In genomic region chr4:132130645-132131044, GRCm38 (mm10) we compare ENCODE assay signal across 34 mouse cellular contexts. TPM values are rescaled to one million over a fixed set of nuclear protein-coding genes. Genes with fewer than 3 reads are reported as not detected.
A peak's percentile ranks its signal among the peaks of the same experiment; 100 is the strongest.
DNase-seq lines count a peak whose midpoint lies in the region; ATAC-seq and TF ChIP-seq lines count a peak whose summit lies in the region.
"Had no signal": no experiment of that assay in that cellular context is flagged by ENCODE, and none has a peak within 500 bp of the region (broad histone marks: within the 10 kb centered on the region; RNA-seq: fewer than 3 reads in every experiment).

No protein-coding gene starts in this region.

- H3K79me2 ChIP-seq in MEL (ENCODE audit: control insufficient read depth, insufficient read depth, low read length, poor library complexity): no peaks in the 10 kb centered on the region

- no peak for TF ChIP-seq EP300 in liver, postnatal 0 days (IDR thresholded peaks at IDR 0.05; ENCODE audit: low read depth)
- no peak for TF ChIP-seq EP300 in MEL (IDR thresholded peaks at IDR 0.05; ENCODE audit: low read depth in 1 of 2, low read length in 2 of 2)

- no peak overlapping the region for H3K9ac ChIP-seq in forebrain, embryonic 11.5 days (ENCODE audit: low read length)
- H3K9ac ChIP-seq in liver, postnatal 0 days (replicated peaks): no peak overlapping the region
- H3K9ac ChIP-seq in MEL (ENCODE audit: control insufficient read depth, low read depth, low read length, poor library complexity, severe bottlenecking): no peak overlapping the region
- H3K9ac ChIP-seq: embryonic facial prominence, embryonic 15.5 days; heart, embryonic 13.5 days; hindbrain, embryonic 14.5 days; midbrain, embryonic 13.5 days; neural tube, embryonic 13.5 days; stomach, embryonic 15.5 days had no signal

- peaks cover 20% of the 10 kb centered on the region for H3K4me1 ChIP-seq in forebrain, embryonic 10.5 days
- peaks cover 8% of the 10 kb centered on the region; the same call in 1 of the 2 replicates for H3K4me1 ChIP-seq in forebrain, embryonic 11.5 days (replicated peaks; ENCODE audit: control insufficient read depth, insufficient read depth, low read length)
- no peaks in the 10 kb centered on the region for H3K4me1 ChIP-seq in liver, postnatal 0 days (ENCODE audit: insufficient read depth)
- peaks cover 7 to 9% of the 10 kb centered on the region in 2 experiments; a peak in 3 of 4 replicates for H3K4me1 ChIP-seq in MEL (ENCODE audit: control insufficient read depth in 1 of 2, insufficient read depth in 2 of 2, low read length in 2 of 2)
- H3K4me1 ChIP-seq: stomach, embryonic 15.5 days had no signal

- H3K27ac ChIP-seq in forebrain, embryonic 10.5 days: peak overlapping the region; percentile 21; the same call in 1 of the 2 replicates
- no peak overlapping the region for H3K27ac ChIP-seq in forebrain, embryonic 11.5 days (ENCODE audit: low read depth, low read length)
- no peak overlapping the region for H3K27ac ChIP-seq in liver, postnatal 0 days (ENCODE audit: low read depth)
- H3K27ac ChIP-seq in MEL (ENCODE audit: control insufficient read depth, low read depth, low read length): no peak overlapping the region
- H3K27ac ChIP-seq: embryonic facial prominence, embryonic 10.5 days; embryonic facial prominence, embryonic 15.5 days; heart, adult 2 months; hindbrain, embryonic 14.5 days; macrophage; midbrain, embryonic 13.5 days; neural tube, embryonic 13.5 days; stomach, embryonic 15.5 days had no signal

- TF ChIP-seq CTCF in liver, postnatal 0 days (IDR thresholded peaks at IDR 0.05; ENCODE audit: low read depth): no peak
- TF ChIP-seq CTCF in MEL (IDR thresholded peaks at IDR 0.05 in 2 of 3, conservative IDR thresholded peaks at IDR 0.05 in 1 of 3; ENCODE audit: control insufficient read depth in 1 of 3, insufficient read depth in 1 of 3, low read depth in 2 of 3, low read length in 3 of 3, poor library complexity in 1 of 3, severe bottlenecking in 1 of 3): no peak

- H3K4me3 ChIP-seq in forebrain, embryonic 10.5 days: no peak overlapping the region
- no peak overlapping the region for H3K4me3 ChIP-seq in forebrain, embryonic 11.5 days (ENCODE audit: low read depth, low read length)
- H3K4me3 ChIP-seq in liver, postnatal 0 days (ENCODE audit: low read depth, low read length): no peak overlapping the region
- H3K4me3 ChIP-seq in MEL (ENCODE audit: control insufficient read depth in 1 of 2, insufficient read depth in 1 of 2, low read depth in 2 of 2, low read length in 2 of 2): no peak overlapping the region
- H3K4me3 ChIP-seq: embryonic facial prominence, embryonic 10.5 days; embryonic facial prominence, embryonic 15.5 days; heart, adult 2 months; heart, embryonic 13.5 days; midbrain, embryonic 13.5 days; neural tube, embryonic 13.5 days; stomach, embryonic 15.5 days had no signal

- no peak for DNase-seq in forebrain, embryonic 10.5 days (ENCODE audit: extremely low spot score, low spot score)
- DNase-seq in forebrain, embryonic 11.5 days (ENCODE audit: low spot score): no peak
- DNase-seq in liver, postnatal 0 days: peak; percentile 28
- no peak for DNase-seq in liver
- no peak for DNase-seq in MEL (ENCODE audit: low read depth, low spot score)
- DNase-seq in lung, postnatal 4 days: no peak
- DNase-seq: adrenal gland, adult 8-10 months; cerebellum, adult 8-10 months; cerebellum, postnatal 25 days; heart, adult 2 months; heart, postnatal 10 days; kidney, adult 11 months; kidney, postnatal 14 days; layer of hippocampus, adult 9-11 months; lung, adult 18-20 months; right cerebral cortex, postnatal 25 days; thymus, adult 18-20 months; thymus, postnatal 25 days had no signal

- ATAC-seq in forebrain, embryonic 11.5 days (replicated peaks; ENCODE audit: low FRiP score): no peak
- no peak for ATAC-seq in liver, postnatal 0 days
- ATAC-seq in inflammation-experienced regulatory T-cells, adult 6 months: no peak
- ATAC-seq: lung, postnatal 0 days; midbrain, embryonic 13.5 days had no signal

- WGBS in forebrain, embryonic 10.5 days: 86% methylated on average over 11 of the region's 11 CpGs
- WGBS in forebrain, embryonic 11.5 days: 87% methylated on average over 11 of the region's 11 CpGs
- 65% methylated on average over 10 of the region's 11 CpGs for WGBS in liver, postnatal 0 days (ENCODE audit: insufficient replicate concordance)

- no peak overlapping the region for H3K4me2 ChIP-seq in forebrain, embryonic 11.5 days (ENCODE audit: low read depth, low read length, severe bottlenecking)
- H3K4me2 ChIP-seq in liver, postnatal 0 days (ENCODE audit: low read depth, low read length): no peak overlapping the region
- H3K4me2 ChIP-seq: embryonic facial prominence, embryonic 15.5 days; heart, embryonic 13.5 days; hindbrain, embryonic 14.5 days; midbrain, embryonic 13.5 days; neural tube, embryonic 13.5 days; stomach, embryonic 15.5 days had no signal

- no peaks in the 10 kb centered on the region for H3K36me3 ChIP-seq in forebrain, embryonic 10.5 days (replicated peaks)
- H3K36me3 ChIP-seq in forebrain, embryonic 11.5 days (ENCODE audit: control insufficient read depth, insufficient read depth, low read length): no peaks in the 10 kb centered on the region
- no peaks in the 10 kb centered on the region for H3K36me3 ChIP-seq in liver, postnatal 0 days (replicated peaks; ENCODE audit: insufficient read depth, low read length)
- peaks cover 0 to 2% of the 10 kb centered on the region in 2 experiments; a peak in 1 of 4 replicates for H3K36me3 ChIP-seq in MEL (ENCODE audit: control insufficient read depth in 1 of 2, insufficient read depth in 2 of 2, low read length in 2 of 2)
- H3K36me3 ChIP-seq: embryonic facial prominence, embryonic 10.5 days; embryonic facial prominence, embryonic 15.5 days; heart, embryonic 13.5 days; midbrain, embryonic 13.5 days; neural tube, embryonic 13.5 days; stomach, embryonic 15.5 days had no signal

- H3K9me3 ChIP-seq in forebrain, embryonic 10.5 days: no peaks in the 10 kb centered on the region
- H3K9me3 ChIP-seq in forebrain, embryonic 11.5 days (ENCODE audit: control insufficient read depth, low read length): no peaks in the 10 kb centered on the region
- H3K9me3 ChIP-seq in liver, postnatal 0 days (ENCODE audit: low read length): no peaks in the 10 kb centered on the region
- no peaks in the 10 kb centered on the region for H3K9me3 ChIP-seq in MEL (replicated peaks; ENCODE audit: insufficient read depth, low read length)
- H3K9me3 ChIP-seq: embryonic facial prominence, embryonic 10.5 days; embryonic facial prominence, embryonic 15.5 days; heart, embryonic 13.5 days; midbrain, embryonic 13.5 days; neural tube, embryonic 13.5 days; stomach, embryonic 15.5 days had no signal

- no peak for TF ChIP-seq POLR2A in MEL (IDR thresholded peaks at IDR 0.05; ENCODE audit: control insufficient read depth in 1 of 2, insufficient read depth in 1 of 2, low read depth in 1 of 2, low read length in 2 of 2, poor library complexity in 1 of 2)

- no peak for TF ChIP-seq RAD21 in MEL (IDR thresholded peaks at IDR 0.05; ENCODE audit: low read depth, low read length)

- H3K27me3 ChIP-seq in forebrain, embryonic 10.5 days (ENCODE audit: poor library complexity, severe bottlenecking): no peaks in the 10 kb centered on the region
- no peaks in the 10 kb centered on the region for H3K27me3 ChIP-seq in forebrain, embryonic 11.5 days (ENCODE audit: control insufficient read depth, insufficient read depth, low read length)
- H3K27me3 ChIP-seq in liver, postnatal 0 days (ENCODE audit: insufficient read depth, low read length): no peaks in the 10 kb centered on the region
- peaks cover 0 to 2% of the 10 kb centered on the region in 2 experiments; a peak in 2 of 4 replicates for H3K27me3 ChIP-seq in MEL (ENCODE audit: control insufficient read depth in 1 of 2, insufficient read depth in 2 of 2, low read length in 2 of 2)
- H3K27me3 ChIP-seq: embryonic facial prominence, embryonic 15.5 days; heart, embryonic 13.5 days; midbrain, embryonic 13.5 days; neural tube, embryonic 13.5 days; stomach, embryonic 15.5 days had no signal

TF ChIP-seq in MEL, 35 proteins besides CTCF, POLR2A, EP300 and RAD21 (continues in another document):
- TF ChIP-seq NRF1 (IDR thresholded peaks at IDR 0.05; ENCODE audit: insufficient read depth, low read depth, low read length, poor library complexity, severe bottlenecking) (0 out of 2 replicates have a peak, but pooled peaks have one; percentile 13), USF1 (IDR thresholded peaks at IDR 0.05; ENCODE audit: low read depth, low read length) (no peak), ETS1 (IDR thresholded peaks at IDR 0.05; ENCODE audit: low read depth, low read length) (no peak), ZKSCAN1 (IDR thresholded peaks at IDR 0.05; ENCODE audit: low read depth, low read length) (no peak)

RNA-seq across cellular contexts. Expression of gene Oprd1, which starts 13.6 kb away (rescaled TPM):
- polyA plus RNA-seq in forebrain, embryonic 10.5 days (2016; fragmentation: Nextera tagmentation; extraction: Ambion mirVana): 0.11 TPM in 1 of 2 replicates, not detected in the other
- not detected in 2 replicates for polyA plus RNA-seq in forebrain, embryonic 11.5 days (2014; fragmentation: Nextera tagmentation; extraction: Ambion mirVana)
- not detected in 2 replicates for polyA plus RNA-seq in liver, postnatal 0 days (2015; fragmentation: Nextera tagmentation; extraction: Ambion mirVana)
- total RNA-seq in MEL (2012; rRNA removed): not detected in 2 replicates
- under 1 TPM in 1 of 2 experiments, not detected in 1; 0.01 TPM for polyA plus RNA-seq in MEL (2012; ENCODE audit: insufficient read depth in 1 of 2, insufficient read length in 2 of 2, low read depth in 1 of 2, low replicate concordance in 2 of 2, missing spikeins in 1 of 2)
- polyA plus RNA-seq in inflammation-experienced regulatory T-cells, adult 6 months (2017; shearing (Covaris generic)): not detected
- total RNA-seq: hematopoietic stem cell, adult 5-6 weeks; liver, adult 2 months; megakaryocyte-erythroid progenitor cell, adult 5-6 weeks had no signal
- polyA plus RNA-seq: liver, adult 2 months; lung, postnatal 0 days had no signal

RNA-seq across cellular contexts. Expression of gene Epb41, which starts 55.5 kb away (rescaled TPM):
- polyA plus RNA-seq in forebrain, embryonic 10.5 days (2016; fragmentation: Nextera tagmentation; extraction: Ambion mirVana): 115 and 123 TPM in 2 replicates
- polyA plus RNA-seq in forebrain, embryonic 11.5 days (2014; fragmentation: Nextera tagmentation; extraction: Ambion mirVana): 135 and 145 TPM in 2 replicates
- 65.7 and 75.1 TPM in 2 replicates for polyA plus RNA-seq in liver, postnatal 0 days (2015; fragmentation: Nextera tagmentation; extraction: Ambion mirVana)
- total RNA-seq in MEL (2012; rRNA removed): 36.5 and 41.9 TPM in 2 replicates
- 100 to 1,000 TPM in 1 of 2 experiments, 10 to 100 TPM in 1; 44.3 to 115 TPM for polyA plus RNA-seq in MEL (2012; ENCODE audit: insufficient read depth in 1 of 2, insufficient read length in 2 of 2, low read depth in 1 of 2, low replicate concordance in 2 of 2, missing spikeins in 1 of 2)
- 10 to 100 TPM; 28.0 to 33.5 (median 31.8) TPM for polyA plus RNA-seq in inflammation-experienced regulatory T-cells, adult 6 months (2017; shearing (Covaris generic))

RNA-seq across cellular contexts. Expression of gene Gm10300, which starts 56.1 kb away (rescaled TPM):
- polyA plus RNA-seq in forebrain, embryonic 10.5 days (2016; fragmentation: Nextera tagmentation; extraction: Ambion mirVana): not detected in 2 replicates
- not detected in 2 replicates for polyA plus RNA-seq in forebrain, embryonic 11.5 days (2014; fragmentation: Nextera tagmentation; extraction: Ambion mirVana)
- 0.18 and 0.28 TPM in 2 replicates for polyA plus RNA-seq in liver, postnatal 0 days (2015; fragmentation: Nextera tagmentation; extraction: Ambion mirVana)
- total RNA-seq in MEL (2012; rRNA removed): 0.29 and 0.46 TPM in 2 replicates
- under 1 TPM in 1 of 2 experiments, not detected in 1; 0.18 TPM for polyA plus RNA-seq in MEL (2012; ENCODE audit: insufficient read depth in 1 of 2, insufficient read length in 2 of 2, low read depth in 1 of 2, low replicate concordance in 2 of 2, missing spikeins in 1 of 2)
- polyA plus RNA-seq in inflammation-experienced regulatory T-cells, adult 6 months (2017; shearing (Covaris generic)): not detected
- polyA plus RNA-seq: embryonic facial prominence, embryonic 10.5 days; frontal cortex, adult 2 months; hindbrain, embryonic 14.5 days; kidney, embryonic 14.5 days; limb, embryonic 11.5 days; midbrain, embryonic 13.5 days had no signal
